Mouse (Mus musculus) brown adipose tissue, adult 24 weeks (tissue): Measurements from ENCODE around the gene Erlin1. TPM values are rescaled to one million over a fixed set of nuclear protein-coding genes. Genes with fewer than 3 reads are reported as not detected.

ENCODE experiments used
- H3K27ac ChIP-seq: fragments of 200-500 bp; replicated peaks from 2 replicates; pipeline ENCODE4 v1.5.1; 2012; ENCODE audit warnings: low read depth, mild to moderate bottlenecking, low read length
- H3K4me1 ChIP-seq: fragments of 200-500 bp; 2 replicates; pipeline ENCODE4 v1.6.1; 2012; ENCODE audit warnings: low read length, mixed read lengths; ENCODE audit not compliant: control insufficient read depth, insufficient read depth, insufficient read length
- H3K4me3 ChIP-seq: fragments of 200-500 bp; 2 replicates; pipeline ENCODE4 v1.5.1; 2012; ENCODE audit warnings: low read depth, mild to moderate bottlenecking, low read length, moderate library complexity; ENCODE audit not compliant: insufficient read depth
- polyA plus RNA-seq: library from polyadenylated mRNA; stranded (reverse); fragments of >200 nt; gene quantifications from 2 replicates; pipeline ENCODE4 v1.2.4, GENCODE M21; 2012; ENCODE audit not compliant: missing spikeins, insufficient read depth, insufficient read length

The Erlin1 gene
- polyA plus RNA-seq, 1 experiment, result 12.3 TPM

DNA sequence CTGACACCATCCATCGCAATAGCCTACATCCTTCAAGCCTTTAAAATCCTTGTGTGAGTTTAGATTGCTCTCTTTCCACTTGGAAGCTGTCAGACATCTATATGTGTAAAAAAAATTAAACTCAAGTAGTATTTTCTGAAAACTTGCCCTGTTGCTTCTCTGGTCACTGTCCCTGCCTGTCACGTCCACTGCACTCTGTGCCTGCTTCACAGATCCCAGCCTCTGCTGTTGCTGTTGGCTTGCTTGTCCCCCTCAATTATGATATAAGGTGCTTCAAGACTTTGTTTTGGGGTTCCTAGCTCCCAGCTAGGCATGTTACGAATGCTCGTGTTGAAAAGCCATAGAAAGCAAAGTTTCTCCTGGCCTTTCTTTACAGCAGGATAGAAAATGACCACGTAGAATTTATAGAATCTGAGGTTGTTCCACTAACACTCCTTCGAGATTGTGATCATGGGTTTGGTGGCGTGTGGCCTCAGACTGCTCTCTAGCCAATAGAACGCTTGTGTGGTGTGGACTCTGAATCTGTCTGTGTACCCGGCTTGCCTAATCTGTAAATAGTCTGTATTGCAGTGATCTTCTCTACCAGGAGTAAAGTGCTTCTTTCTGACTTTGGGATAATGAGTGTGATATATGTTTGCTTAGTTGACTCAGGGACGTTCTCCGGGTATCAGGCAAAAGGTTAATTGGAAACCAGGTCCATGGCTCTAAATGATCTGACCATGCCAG is 70.6 kb downstream of the Erlin1 start:
- H3K27ac ChIP-seq, result no peak overlapping the region
- H3K4me3 ChIP-seq, result no peak overlapping the region
- no peaks in the 10 kb centered on the region for H3K4me1 ChIP-seq

DNA sequence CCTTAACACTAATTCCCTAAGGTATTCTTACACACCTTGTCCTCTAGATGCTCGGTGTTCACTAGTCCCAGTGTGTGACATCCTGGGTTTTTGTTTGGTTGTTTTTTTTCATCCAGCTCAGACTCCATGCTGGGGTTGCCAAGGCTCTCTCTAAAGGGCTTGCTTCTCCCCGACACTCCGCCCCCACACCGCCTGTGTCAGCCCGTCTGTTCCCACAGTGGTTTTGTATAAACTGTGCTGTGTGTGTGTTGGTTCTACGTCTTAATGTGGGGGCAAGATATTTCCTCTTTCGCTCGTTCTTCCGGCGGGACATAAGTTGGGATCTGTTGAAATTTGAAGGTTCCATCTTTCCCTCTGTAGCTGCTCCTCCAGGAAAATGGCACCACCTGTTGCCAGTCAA is 71.5 kb downstream of the Erlin1 start:
- Histone ChIP-seq H3K4me3 (no peak overlapping the region), H3K27ac (no peak overlapping the region), H3K4me1 (no peaks in the 10 kb centered on the region)

DNA sequence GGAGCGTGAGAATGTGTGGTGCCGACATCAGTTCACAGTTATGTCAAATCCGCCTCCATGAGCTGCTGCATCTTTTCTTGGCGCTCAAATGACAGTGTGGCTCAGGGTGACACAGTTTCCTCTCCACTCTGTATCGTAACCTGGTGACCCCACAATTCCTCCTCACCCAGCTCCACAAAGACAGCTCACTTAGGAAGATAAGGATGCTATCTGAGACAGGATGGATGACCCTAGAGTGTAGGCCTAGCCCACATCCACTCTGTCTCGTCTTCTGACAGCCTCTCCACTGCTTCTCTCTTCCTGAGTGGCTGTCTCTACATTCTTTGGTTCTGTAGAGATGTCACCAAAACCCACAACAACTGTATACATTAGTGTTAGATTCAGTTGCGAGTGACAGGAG is 74.2 kb downstream of the Erlin1 start:
- Histone ChIP-seq H3K4me1 (no peaks in the 10 kb centered on the region), H3K4me3 (no peak overlapping the region), H3K27ac (no peak overlapping the region)

DNA sequence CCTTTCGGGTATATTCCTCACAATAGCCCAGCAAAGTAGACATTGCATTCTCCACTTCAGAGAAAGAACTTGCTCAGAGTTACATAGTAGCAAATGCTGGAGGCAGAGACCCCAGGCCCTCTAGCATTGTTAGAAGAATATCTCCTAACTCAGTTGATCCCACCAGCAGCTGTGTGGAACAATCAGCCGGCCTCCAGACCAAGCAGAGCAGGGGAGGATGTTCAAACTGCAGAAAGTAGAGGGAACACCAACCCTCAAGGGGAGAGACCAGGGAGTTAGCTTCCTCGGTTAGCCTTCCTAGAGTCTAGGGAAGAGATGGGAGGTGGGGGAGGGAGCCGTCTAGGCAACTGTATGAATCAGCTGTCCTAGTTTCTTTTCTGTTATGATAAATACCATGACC is 77.1 kb downstream of the Erlin1 start:
- H3K4me3 ChIP-seq, result no peak overlapping the region
- H3K4me1 ChIP-seq, result no peaks in the 10 kb centered on the region
- H3K27ac ChIP-seq, result no peak overlapping the region

DNA sequence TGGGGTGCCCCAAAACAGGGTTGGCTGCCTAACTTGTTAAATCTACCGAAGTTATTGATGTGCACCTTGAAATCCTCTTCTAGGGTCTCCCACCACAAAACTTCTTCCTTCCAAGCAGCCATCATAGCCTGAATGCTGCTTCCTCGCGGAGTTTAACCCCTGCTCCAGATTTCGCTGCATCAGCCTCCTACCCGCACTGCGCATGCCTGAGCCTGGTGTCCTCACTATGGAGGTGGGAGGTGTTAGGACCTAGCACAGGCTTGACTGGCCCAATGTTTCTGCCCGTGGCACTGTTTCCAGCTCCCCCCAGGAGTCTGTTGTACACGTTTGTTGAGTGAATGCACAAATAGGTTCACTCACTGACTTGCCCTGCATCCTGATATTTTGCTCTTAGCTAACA is 79.2 kb downstream of the Erlin1 start:
- Histone ChIP-seq H3K4me3 (no peak overlapping the region), H3K27ac (no peak overlapping the region), H3K4me1 (no peaks in the 10 kb centered on the region)

DNA sequence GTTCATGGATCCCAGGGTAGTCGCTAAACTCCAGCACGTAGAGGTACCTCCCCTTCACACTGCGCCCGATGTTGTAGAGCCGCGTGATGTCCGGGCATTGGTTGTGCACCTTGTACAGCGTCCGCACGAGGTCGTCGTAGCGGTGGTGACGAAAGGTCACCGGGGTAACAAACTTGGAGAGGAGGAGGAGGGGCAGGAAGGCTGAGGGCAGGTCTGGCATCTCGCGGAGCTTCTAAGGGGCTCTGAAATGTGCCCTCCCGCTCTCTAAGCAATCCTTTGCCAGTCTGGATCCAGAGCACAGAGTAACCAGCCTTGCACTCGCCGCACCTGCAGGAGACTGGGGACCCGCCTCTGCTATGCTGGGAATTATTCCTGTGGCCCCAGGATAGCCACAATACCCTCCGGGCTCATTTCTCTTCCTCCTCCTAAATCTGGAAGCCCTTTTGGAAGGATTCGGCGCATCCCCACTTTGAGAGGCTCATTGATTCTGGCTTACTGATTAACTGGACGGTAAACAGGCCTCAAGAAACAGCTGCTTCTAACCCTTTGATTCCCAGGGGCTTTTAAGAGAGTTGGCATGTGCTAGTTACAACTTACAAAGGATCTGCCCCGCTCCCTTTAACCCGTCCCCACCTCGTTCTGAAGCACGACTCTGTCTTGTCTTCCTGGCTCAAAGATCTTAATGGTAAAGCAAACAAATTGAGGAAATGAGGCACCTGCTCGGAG is 83.4 kb downstream of the Erlin1 start, which contains the start of gene Cpn1:
Gene Cpn1 (minus strand): TSS at position 488 of the 726 bp plus-strand sequence.
- H3K27ac ChIP-seq, result no peak within 1 kb of the TSS
- no peak within 1 kb of the TSS for H3K4me3 ChIP-seq
- H3K4me1 ChIP-seq, result no peaks in the 10 kb centered on the region

Other genes starting within 250 kb of the Erlin1 start
- gene Dnmbp, start 129.6 kb downstream of the Erlin1 start, polyA plus RNA-seq, result 4.5 and 4.7 TPM in 2 replicates
- not detected in 2 replicates for gene Cpn1, start 83.2 kb downstream of the Erlin1 start, polyA plus RNA-seq
- not detected in 2 replicates for gene Cyp2c23, start 40.6 kb downstream of the Erlin1 start, polyA plus RNA-seq
- gene Chuk, start 37.7 kb upstream of the Erlin1 start, polyA plus RNA-seq, result 23.7 and 24.3 TPM in 2 replicates
- gene Cwf19l1, start 66.1 kb upstream of the Erlin1 start, polyA plus RNA-seq, result 9.9 and 11.9 TPM in 2 replicates
- 7.2 and 12.6 TPM in 2 replicates for gene Bloc1s2, start 76.7 kb upstream of the Erlin1 start, polyA plus RNA-seq
- gene Pkd2l1, start 122.7 kb upstream of the Erlin1 start, polyA plus RNA-seq, result not detected in 2 replicates
- gene Scd3, start 133.5 kb upstream of the Erlin1 start, polyA plus RNA-seq, result 2.2 and 6.0 TPM in 2 replicates
- gene Scd2, start 223.9 kb upstream of the Erlin1 start, polyA plus RNA-seq, result 247 and 253 TPM in 2 replicates